Mouse (Mus musculus) intestine, embryonic 15.5 days (tissue): ENCODE results near the gene BC024978. TPM values are rescaled to one million over a fixed set of nuclear protein-coding genes. Genes with fewer than 3 reads are reported as not detected.

Source experiments
- ATAC-seq: fragments of 200-750 bp; cut with Nextera tagmentation; 2 replicates; pipeline ENCODE4 v1.8.0; 2017; ENCODE audit warnings: moderate TSS enrichment, moderate library complexity
- H3K27ac ChIP-seq: fragments of 300-500 bp; sonication (generic); 2 replicates; pipeline ENCODE4 v1.5.1; 2015; ENCODE audit warnings: mild to moderate bottlenecking, inconsistent platforms
- H3K27me3 ChIP-seq: fragments of 300-500 bp; sonication (generic); replicated peaks from 2 replicates; pipeline ENCODE4 v1.6.1; 2015; ENCODE audit warnings: inconsistent platforms
- H3K36me3 ChIP-seq: fragments of 300-500 bp; sonication (generic); 2 replicates; pipeline ENCODE4 v1.6.1; 2015; ENCODE audit warnings: inconsistent platforms
- H3K4me1 ChIP-seq: fragments of 300-500 bp; sonication (generic); replicated peaks from 2 replicates; pipeline ENCODE4 v1.6.1; 2015; ENCODE audit warnings: inconsistent platforms
- H3K4me2 ChIP-seq: fragments of 300-500 bp; sonication (generic); replicated peaks from 2 replicates; pipeline ENCODE4 v1.6.1; 2015; ENCODE audit warnings: mild to moderate bottlenecking, inconsistent platforms
- H3K4me3 ChIP-seq: fragments of 300-500 bp; sonication (generic); replicated peaks from 2 replicates; pipeline ENCODE4 v1.5.1; 2015; ENCODE audit warnings: inconsistent platforms
- H3K9ac ChIP-seq: fragments of 300-500 bp; sonication (generic); 2 replicates; pipeline ENCODE4 v1.6.1; 2015; ENCODE audit warnings: inconsistent platforms
- H3K9me3 ChIP-seq: fragments of 300-500 bp; sonication (generic); 2 replicates; pipeline ENCODE4 v1.6.1; 2016; ENCODE audit warnings: inconsistent platforms
- WGBS: fragments of 180-500 bp; shearing (Covaris S2); methylation state at CpG from one replicate; pipeline ENCODE4 v1.1.7; 2015; 5-methylcytosine and 5-hydroxymethylcytosine counted together
- polyA plus RNA-seq: library from polyadenylated mRNA; unstranded; fragments of >200 nt; fragmentation: Nextera tagmentation; extraction: Ambion mirVana; gene quantifications from 2 replicates; pipeline ENCODE4 v1.2.1, GENCODE M21; 2015

Gene BC024978
- polyA plus RNA-seq, 1 experiment from 2014 or later: 3.0 TPM

- Histone ChIP-seq H3K4me3 (peak overlapping the region; percentile 72), H3K27ac (no peak overlapping the region), H3K27me3 (no peaks in the 10 kb centered on the region), H3K36me3 (0 out of 2 replicates have a peak, but pooled peaks cover 3% of the 10 kb centered on the region), H3K4me2 (peak overlapping the region; percentile 78), H3K9me3 (no peaks in the 10 kb centered on the region), H3K9ac (peak overlapping the region; percentile 83), H3K4me1 (peaks cover 52% of the 10 kb centered on the region)
- ATAC-seq: no peak
- WGBS: 65% methylated on average over 23 of the region's 23 CpGs
These were observed 30.4 kb upstream of the BC024978 start for GRCm38 (mm10) chr7:27165007-27165655.

DNA sequence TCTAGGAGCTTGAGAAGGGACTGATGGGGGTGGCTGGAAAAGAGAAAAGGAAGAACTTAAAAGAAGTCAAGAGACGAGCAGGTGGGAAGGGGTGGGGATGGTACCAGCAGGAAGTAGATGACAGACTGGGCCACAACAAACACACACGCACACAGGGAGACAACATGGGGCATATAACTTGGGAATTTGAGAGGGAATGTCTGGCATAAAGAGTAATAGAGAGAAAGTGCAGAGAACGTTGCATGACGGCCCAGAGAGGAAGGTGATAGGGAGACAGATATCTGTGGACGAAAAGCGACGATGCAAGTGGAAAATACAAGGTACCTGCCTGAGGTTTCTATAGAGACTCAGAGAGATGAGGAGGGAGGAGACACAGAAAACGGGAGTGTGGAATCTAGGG lies 29.9 kb upstream of the BC024978 start:
- Histone ChIP-seq H3K4me2 (peak overlapping the region; percentile 78), H3K9ac (peak overlapping the region; percentile 83), H3K4me3 (peak overlapping the region; percentile 72), H3K27me3 (no peaks in the 10 kb centered on the region), H3K27ac (peak overlapping the region; percentile 98), H3K4me1 (peaks cover 48% of the 10 kb centered on the region), H3K9me3 (no peaks in the 10 kb centered on the region), H3K36me3 (0 out of 2 replicates have a peak, but pooled peaks cover 3% of the 10 kb centered on the region)
- ATAC-seq: peak; percentile 10
- WGBS: 2% methylated on average over 8 of the region's 8 CpGs

DNA sequence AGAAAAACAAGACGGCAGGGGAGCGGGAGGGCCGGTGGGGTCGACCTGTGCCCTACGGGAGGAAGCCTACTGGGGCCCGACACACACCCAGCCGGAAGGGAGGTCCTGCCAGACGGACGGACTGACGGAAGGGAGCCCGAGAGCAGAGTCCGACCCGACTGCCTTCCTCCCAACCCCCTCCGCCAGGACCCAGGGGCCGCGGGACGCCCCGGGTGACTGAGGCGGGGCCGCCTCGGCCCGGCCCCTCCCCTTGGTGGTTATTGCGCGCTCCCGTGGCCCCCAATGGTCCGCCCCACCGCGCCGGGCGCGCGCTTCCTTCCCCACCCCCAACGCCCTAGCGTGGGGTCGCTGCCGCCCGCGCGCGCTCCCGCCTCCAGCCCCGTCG lies 29.4 kb upstream of the BC024978 start:
- Histone ChIP-seq H3K4me1 (peaks cover 43% of the 10 kb centered on the region), H3K4me3 (peak overlapping the region; percentile 72)
- under 1% methylated on average over 41 of the region's 43 CpGs for WGBS

DNA sequence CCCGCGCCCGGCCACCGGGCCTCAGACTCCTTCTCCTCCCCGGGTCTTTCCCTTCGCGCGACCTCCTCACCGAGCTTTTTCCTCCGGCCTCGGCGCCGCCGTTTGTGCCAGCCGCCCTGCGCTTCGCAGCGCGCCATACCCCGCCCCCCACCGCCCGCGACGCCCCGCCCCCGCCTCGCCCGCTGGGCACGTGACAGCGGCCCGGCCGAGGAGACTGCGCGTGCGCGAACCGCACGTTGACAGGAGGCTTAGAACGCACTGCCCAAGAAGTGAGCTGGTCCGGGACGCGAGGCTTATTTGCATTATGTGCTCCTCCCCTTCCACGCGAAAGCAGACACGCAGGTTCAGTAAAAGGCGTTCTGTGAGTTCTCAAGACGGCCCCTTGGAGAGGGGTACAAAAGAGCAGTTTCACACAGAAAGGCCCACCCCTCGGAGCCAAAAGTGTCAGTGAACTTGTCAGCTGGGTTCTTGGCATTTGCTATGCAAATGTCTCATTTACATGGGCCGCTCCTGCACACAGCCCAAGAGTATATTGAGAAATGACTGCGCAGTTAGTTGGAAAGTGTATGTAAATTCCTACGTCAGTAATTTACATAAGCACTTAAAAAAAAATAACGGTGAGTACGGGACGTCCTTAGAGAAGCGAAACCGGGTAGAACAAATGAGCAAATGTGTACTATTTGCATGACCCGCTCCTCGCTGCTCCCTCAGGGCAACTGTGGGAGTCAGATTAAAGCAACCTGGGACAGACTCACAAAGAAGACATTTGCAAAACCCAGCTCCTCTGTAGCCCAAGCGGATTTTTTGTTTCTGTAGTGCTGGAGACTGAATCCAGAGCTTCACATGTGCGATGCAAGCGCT lies 28.7 kb upstream of the BC024978 start, which contains the start of gene Egln2:
Egln2 (minus strand) TSS at position 189 of the 861 bp plus-strand sequence.
- peak within 1 kb of the TSS; percentile 78 for H3K4me2 ChIP-seq
- H3K36me3 ChIP-seq: 0 out of 2 replicates have a peak, but pooled peaks cover 3% of the 10 kb centered on the region
- H3K9me3 ChIP-seq: no peaks in the 10 kb centered on the region
- whole genome bisulfite sequencing: 1% methylated on average over 51 of the region's 61 CpGs
- no peaks in the 10 kb centered on the region for H3K27me3 ChIP-seq
- peak within 1 kb of the TSS; percentile 83 for H3K9ac ChIP-seq
- H3K4me1 ChIP-seq: peaks cover 38% of the 10 kb centered on the region
- H3K4me3 ChIP-seq: peak within 1 kb of the TSS; percentile 72
- ATAC-seq: peak; percentile 88
- peak within 1 kb of the TSS; percentile 98 for H3K27ac ChIP-seq

More for the DNA sequence above, 29.4 kb upstream of the BC024978 start:
- Histone ChIP-seq H3K36me3 (0 out of 2 replicates have a peak, but pooled peaks cover 3% of the 10 kb centered on the region), H3K27ac (peak overlapping the region; percentile 98), H3K9ac (peak overlapping the region; percentile 83), H3K27me3 (no peaks in the 10 kb centered on the region), H3K4me2 (peak overlapping the region; percentile 78), H3K9me3 (no peaks in the 10 kb centered on the region)
- peak; percentile 91 for ATAC-seq

DNA sequence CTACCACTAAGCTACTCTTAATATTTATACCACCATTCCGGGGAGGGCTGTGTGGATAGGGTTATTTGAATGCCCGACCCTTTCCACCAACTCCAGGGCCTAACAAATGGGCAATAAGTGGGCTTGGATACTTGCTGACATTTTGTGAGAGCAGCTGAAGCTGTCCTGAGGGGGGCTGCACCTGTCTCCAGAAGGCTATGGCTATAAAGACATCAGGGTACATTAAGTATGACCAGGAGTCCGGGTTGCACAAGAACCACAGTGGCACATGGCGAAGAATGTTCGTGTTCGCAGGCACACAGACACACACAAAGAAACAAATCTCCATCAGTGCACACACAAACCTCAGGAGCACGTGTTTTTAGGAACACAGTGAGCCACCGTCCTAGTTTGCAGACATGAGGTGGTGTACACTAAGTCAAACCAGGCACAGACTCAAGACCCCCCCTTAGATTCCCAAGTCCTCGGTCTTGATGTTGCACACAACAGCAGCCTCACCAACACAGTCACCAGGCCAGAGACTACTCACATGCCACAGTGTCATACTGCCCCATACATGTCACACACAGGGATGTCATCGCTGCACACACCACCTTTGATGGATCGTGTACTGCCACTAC lies 28.0 kb upstream of the BC024978 start:
- Histone ChIP-seq H3K9me3 (no peaks in the 10 kb centered on the region), H3K4me1 (peaks cover 35% of the 10 kb centered on the region), H3K27me3 (no peaks in the 10 kb centered on the region), H3K4me3 (peak overlapping the region; percentile 72), H3K9ac (peak overlapping the region; percentile 46; the same call in 1 of the 2 replicates), H3K4me2 (peak overlapping the region; percentile 74), H3K36me3 (peaks cover 5% of the 10 kb centered on the region; the same call in 1 of the 2 replicates), H3K27ac (peak overlapping the region; percentile 98)
- no peak for ATAC-seq
- 71% methylated on average over 11 of the region's 11 CpGs for WGBS

DNA sequence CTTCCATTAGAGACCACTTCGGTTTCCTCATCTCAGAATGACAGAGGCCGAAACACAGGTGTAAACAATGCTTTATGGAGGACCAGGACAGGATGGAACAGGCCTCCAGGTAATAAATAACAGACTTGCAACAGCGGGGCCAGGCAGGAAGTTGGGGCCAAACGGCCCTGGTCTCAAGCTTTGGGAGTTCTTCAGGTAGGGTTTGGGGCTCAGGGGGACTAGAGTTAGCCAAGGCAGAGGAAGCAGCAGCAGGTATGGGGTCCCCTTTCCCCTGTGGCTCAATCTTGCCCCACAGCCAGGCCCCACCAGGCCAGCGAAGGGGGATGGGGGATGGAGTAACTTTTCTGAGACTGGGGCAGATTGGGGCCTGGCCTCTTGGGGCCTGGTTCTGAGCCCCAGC lies 27.2 kb upstream of the BC024978 start:
- ATAC-seq: no peak
- Histone ChIP-seq H3K4me2 (no peak overlapping the region), H3K4me3 (no peak overlapping the region), H3K9ac (no peak overlapping the region), H3K27ac (no peak overlapping the region), H3K9me3 (no peaks in the 10 kb centered on the region), H3K4me1 (peaks cover 27% of the 10 kb centered on the region), H3K27me3 (no peaks in the 10 kb centered on the region), H3K36me3 (peaks cover 12% of the 10 kb centered on the region; the same call in 1 of the 2 replicates)
- 83% methylated on average over 5 of the region's 5 CpGs for WGBS

- Histone ChIP-seq H3K9ac (no peak overlapping the region), H3K27ac (no peak overlapping the region), H3K4me3 (no peak overlapping the region), H3K36me3 (peaks cover 9% of the 10 kb centered on the region; the same call in 1 of the 2 replicates), H3K4me1 (0 out of 2 replicates have a peak, but pooled peaks cover 6% of the 10 kb centered on the region), H3K9me3 (no peaks in the 10 kb centered on the region), H3K27me3 (no peaks in the 10 kb centered on the region), H3K4me2 (no peak overlapping the region)
- 96% methylated on average over 3 of the region's 3 CpGs for WGBS
- ATAC-seq: no peak
These were observed 24.6 kb upstream of the BC024978 start for GRCm38 (mm10) chr7:27170981-27171380.

GRCm38 (mm10) chr7:27174496-27174895 lies 21.1 kb upstream of the BC024978 start:
- no peak for ATAC-seq
- no peaks in the 10 kb centered on the region for H3K9me3 ChIP-seq
- 93% methylated on average over 15 of the region's 15 CpGs for WGBS
- no peak overlapping the region for H3K27ac ChIP-seq
- H3K4me3 ChIP-seq: no peak overlapping the region
- H3K27me3 ChIP-seq: no peaks in the 10 kb centered on the region
- peaks cover 9% of the 10 kb centered on the region; the same call in 1 of the 2 replicates for H3K36me3 ChIP-seq
- H3K4me2 ChIP-seq: no peak overlapping the region
- no peak overlapping the region for H3K9ac ChIP-seq
- peaks cover 2% of the 10 kb centered on the region; the same call in 1 of the 2 replicates for H3K4me1 ChIP-seq

DNA sequence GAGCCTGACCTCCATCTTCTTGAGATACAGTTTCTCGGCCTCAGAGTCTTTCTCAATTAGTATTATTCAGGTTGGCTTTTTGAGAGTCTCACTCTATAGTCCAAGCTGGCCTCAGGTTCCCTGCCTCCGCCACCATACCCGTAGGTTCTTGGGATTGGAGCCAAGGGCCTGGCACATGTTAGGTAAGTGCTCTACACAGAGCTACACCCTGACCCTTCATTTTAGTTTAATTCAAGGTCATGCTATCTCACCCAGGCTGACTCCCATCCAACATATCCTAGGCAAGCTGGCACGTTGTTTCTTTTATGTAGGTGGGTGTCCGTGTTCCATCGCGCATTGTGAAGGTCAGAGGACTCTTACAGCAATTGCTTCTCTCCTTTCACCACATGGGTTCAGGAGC lies 20.7 kb upstream of the BC024978 start:
- 96% methylated on average over 7 of the region's 7 CpGs for WGBS

GRCm38 (mm10) chr7:27177942-27178323 lies 17.6 kb upstream of the BC024978 start:
- WGBS: 14% methylated on average over 4 of the region's 4 CpGs
- peak; percentile 9 for ATAC-seq
- no peaks in the 10 kb centered on the region for H3K9me3 ChIP-seq

More for the DNA sequence above, 20.7 kb upstream of the BC024978 start:
- ATAC-seq: no peak
- Histone ChIP-seq H3K9ac (no peak overlapping the region), H3K36me3 (peaks cover 9% of the 10 kb centered on the region; the same call in 1 of the 2 replicates), H3K4me2 (no peak overlapping the region), H3K9me3 (no peaks in the 10 kb centered on the region), H3K27ac (no peak overlapping the region), H3K27me3 (no peaks in the 10 kb centered on the region), H3K4me3 (no peak overlapping the region), H3K4me1 (peaks cover 6% of the 10 kb centered on the region; the same call in 1 of the 2 replicates)

GRCm38 (mm10) chr7:27178324-27179216 lies 17.0 kb upstream of the BC024978 start, which contains the start of gene Rab4b:
TSS of gene Rab4b (minus strand) at chr7:27178896.
- WGBS: under 1% methylated on average over 53 of the region's 53 CpGs

More at GRCm38 (mm10) chr7:27177942-27178323, 17.6 kb upstream of the BC024978 start:
- peaks cover 13% of the 10 kb centered on the region; the same call in 1 of the 2 replicates for H3K4me1 ChIP-seq
- peaks cover 3% of the 10 kb centered on the region; the same call in 1 of the 2 replicates for H3K36me3 ChIP-seq
- peak overlapping the region; percentile 62 for H3K9ac ChIP-seq
- peak overlapping the region; percentile 94 for H3K27ac ChIP-seq
- peak overlapping the region; percentile 53 for H3K4me2 ChIP-seq
- H3K27me3 ChIP-seq: no peaks in the 10 kb centered on the region
- peak overlapping the region; percentile 74 for H3K4me3 ChIP-seq

More at GRCm38 (mm10) chr7:27178324-27179216, 17.0 kb upstream of the BC024978 start, which contains the start of gene Rab4b:
- no peaks in the 10 kb centered on the region for H3K9me3 ChIP-seq
- H3K4me3 ChIP-seq: peak within 1 kb of the TSS; percentile 74
- no peaks in the 10 kb centered on the region for H3K27me3 ChIP-seq
- peak within 1 kb of the TSS; percentile 62 for H3K9ac ChIP-seq
- peak within 1 kb of the TSS; percentile 94 for H3K27ac ChIP-seq
- H3K4me2 ChIP-seq: peak within 1 kb of the TSS; percentile 62
- peaks cover 13% of the 10 kb centered on the region; the same call in 1 of the 2 replicates for H3K4me1 ChIP-seq
- ATAC-seq: peak; percentile 98
- H3K36me3 ChIP-seq: no peaks in the 10 kb centered on the region
